Mouse (Mus musculus) heart, postnatal 25 days (tissue): ENCODE data around the gene Dusp1. TPM values are rescaled to one million over a fixed set of nuclear protein-coding genes. Genes with fewer than 3 reads are reported as not detected.

Experiments
- DNase-seq: peaks from one replicate; pipeline ENCODE4 v3.0.0; 2022; ENCODE audit warnings: low spot score
- intact Hi-C: fragments of 180-260 bp; cut with DNase I; formaldehyde crosslinking; loops from one replicate; pipeline ENCODE4 v1.15.1; 2025
- total RNA-seq, 2 experiments: library from RNA; stranded (reverse); gene quantifications; 2 replicates each; pipeline ENCODE4 v1.2.3; 2021

The Dusp1 gene
- total RNA-seq, 2 experiments from 2014 or later, result 44.8 to 66.4 TPM

- intact Hi-C loops, result loop anchor here (2.0 to 10.0 kb wide), 2 partner anchors 17 to 357 kb away; partner anchors contain the start of gene Nkx2-5
- DNase-seq, result no peak
Measured at GRCm38 (mm10) chr17:26487917-26488316, 74.0 kb downstream of the Dusp1 start.

GRCm38 (mm10) chr17:26487266-26487665 is 74.7 kb downstream of the Dusp1 start:
- peak; percentile 39 for DNase-seq
- intact Hi-C loops, result loop anchor here (10.0 kb wide), 1 partner anchor 358 kb away; the partner anchor contains the start of gene Nkx2-5

GRCm38 (mm10) chr17:26484626-26485421 is 77.1 kb downstream of the Dusp1 start:
- intact Hi-C loops, result loop anchor here (10.0 kb wide), 1 partner anchor 360 kb away; the partner anchor contains the start of gene Nkx2-5
- DNase-seq, result no peak

GRCm38 (mm10) chr17:26480956-26481355 is 81.0 kb downstream of the Dusp1 start:
- intact Hi-C loops, result loop anchor here (10.0 kb wide), 1 partner anchor 364 kb away; the partner anchor contains the start of gene Nkx2-5
- no peak for DNase-seq

GRCm38 (mm10) chr17:26479619-26480018 is 82.3 kb downstream of the Dusp1 start:
- DNase-seq, result no peak
- intact Hi-C loops, result loop anchor here (10.0 kb wide), 1 partner anchor 365 kb away; the partner anchor contains the start of gene Nkx2-5

- DNase-seq, result peak; percentile 32
Measured at GRCm38 (mm10) chr17:26478672-26479071, 83.3 kb downstream of the Dusp1 start.

GRCm38 (mm10) chr17:26476871-26477270 is 85.1 kb downstream of the Dusp1 start:
- no peak for DNase-seq
- intact Hi-C loops, result no loop called here

More at GRCm38 (mm10) chr17:26478672-26479071, 83.3 kb downstream of the Dusp1 start:
- intact Hi-C loops, result no loop called here

- intact Hi-C loops, result no loop called here
- no peak for DNase-seq
Measured at GRCm38 (mm10) chr17:26468102-26468894, 93.6 kb downstream of the Dusp1 start.

GRCm38 (mm10) chr17:26467619-26468018 is 94.3 kb downstream of the Dusp1 start:
- no peak for DNase-seq
- intact Hi-C loops, result loop anchor here (2.0 kb wide), 1 partner anchor 129 kb away; no protein-coding TSS in a partner anchor

GRCm38 (mm10) chr17:26466741-26467150 is 95.2 kb downstream of the Dusp1 start:
- DNase-seq, result peak; percentile 60
- intact Hi-C loops, result loop anchor here (1.0 to 2.0 kb wide), 3 partner anchors 41 to 172 kb away; no protein-coding TSS in a partner anchor

GRCm38 (mm10) chr17:26464972-26465371 is 97.0 kb downstream of the Dusp1 start:
- intact Hi-C loops, result loop anchor here (5.0 kb wide), 2 partner anchors 317 to 422 kb away; partner anchors contain the start of gene Bnip1
- peak; percentile 77 for DNase-seq

GRCm38 (mm10) chr17:26464481-26464880 is 97.4 kb downstream of the Dusp1 start:
- DNase-seq, result no peak
- intact Hi-C loops, result loop anchor here (5.0 kb wide), 2 partner anchors 318 to 423 kb away; partner anchors contain the start of gene Bnip1

- intact Hi-C loops, result loop anchor here (5.0 kb wide), 2 partner anchors 318 to 423 kb away; partner anchors contain the start of gene Bnip1
Measured at GRCm38 (mm10) chr17:26463984-26464383, 97.9 kb downstream of the Dusp1 start.

GRCm38 (mm10) chr17:26463432-26463831 is 98.5 kb downstream of the Dusp1 start:
- intact Hi-C loops, result loop anchor here (5.0 kb wide), 2 partner anchors 319 to 424 kb away; partner anchors contain the start of gene Bnip1
- DNase-seq, result no peak

More at GRCm38 (mm10) chr17:26463984-26464383, 97.9 kb downstream of the Dusp1 start:
- DNase-seq, result no peak

- DNase-seq, result peak; percentile 44
- intact Hi-C loops, result loop anchor here (5.0 kb wide), 2 partner anchors 320 to 425 kb away; partner anchors contain the start of gene Bnip1
Measured at GRCm38 (mm10) chr17:26462634-26463170, 99.2 kb downstream of the Dusp1 start.

- intact Hi-C loops, result no loop called here
- no peak for DNase-seq
Measured at GRCm38 (mm10) chr17:26458049-26458448, 103.9 kb downstream of the Dusp1 start.

- intact Hi-C loops, result no loop called here
- no peak for DNase-seq
Measured at GRCm38 (mm10) chr17:26457506-26457905, 104.4 kb downstream of the Dusp1 start.
